Mouse (Mus musculus): Measurements from ENCODE around the gene Ston1.

DNA sequence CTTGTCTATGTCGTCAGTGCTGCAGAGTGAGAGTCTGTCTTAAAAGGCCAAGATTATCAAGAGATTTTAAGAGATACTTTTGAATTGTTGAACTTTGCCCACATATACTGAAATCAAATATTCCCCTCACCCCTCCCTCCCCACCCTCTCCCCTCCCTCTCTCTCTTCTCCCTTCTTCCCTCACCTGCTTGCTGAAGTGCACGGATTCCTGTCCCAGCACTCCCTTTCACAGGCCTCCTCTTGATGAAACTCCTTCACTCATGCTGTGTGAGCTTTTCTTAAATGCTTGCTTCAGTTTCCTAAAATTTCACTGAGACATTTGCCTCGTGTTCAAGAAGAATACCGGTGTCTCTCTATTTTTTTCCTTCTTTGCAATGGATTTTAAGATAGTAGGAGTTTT, 105.6 kb downstream of the Ston1 start:
- TF ChIP-seq CTCF (IDR thresholded peaks at IDR 0.05; ENCODE audit: extremely low read depth, insufficient read depth, low read length) (no peak), POLR2A (IDR thresholded peaks at IDR 0.05; ENCODE audit: extremely low read depth, insufficient read depth, low read length) (no peak)
